Mouse (Mus musculus) liver, embryonic 14.5 days (tissue): ENCODE data around the gene Apobec2. TPM values are rescaled to one million over a fixed set of nuclear protein-coding genes. Genes with fewer than 3 reads are reported as not detected.
A peak's percentile ranks its signal among the peaks of the same experiment; 100 is the strongest.

ENCODE experiments used
- ATAC-seq: fragments of 200-750 bp; cut with Nextera tagmentation; 2 replicates; pipeline ENCODE4 v1.8.0; 2017; ENCODE audit warnings: moderate number of reproducible peaks, mild to moderate bottlenecking, moderate library complexity; ENCODE audit not compliant: insufficient read depth
- DNase-seq, 3 experiments: peaks; one replicate each; pipeline ENCODE4 v3.0.0-alpha.2; 2012 to 2013; ENCODE audit warnings: low read depth in 3 of 3, low spot score in 3 of 3
- H3K27ac ChIP-seq: fragments of 300-500 bp; sonication (generic); 2 replicates; pipeline ENCODE4 v1.5.1; 2014; ENCODE audit warnings: moderate library complexity, mild to moderate bottlenecking, control low read depth, inconsistent platforms
- H3K27me3 ChIP-seq: fragments of 300-500 bp; sonication (generic); 2 replicates; pipeline ENCODE4 v1.6.1; 2014; ENCODE audit warnings: mild to moderate bottlenecking, low read length, moderate library complexity; ENCODE audit not compliant: control insufficient read depth, insufficient read depth
- H3K36me3 ChIP-seq: fragments of 300-500 bp; sonication (generic); replicated peaks from 2 replicates; pipeline ENCODE4 v1.6.1; 2014; ENCODE audit warnings: low read depth; ENCODE audit not compliant: control insufficient read depth, insufficient read depth
- H3K4me1 ChIP-seq, 2 experiments: fragments of 200-500 bp in 1 of 2; fragments of 300-500 bp in 1 of 2; sonication (generic) in 1 of 2; replicated peaks; 2 replicates each; pipeline ENCODE4 v1.6.1; 2012 to 2014; ENCODE audit warnings: antibody characterized with exemption in 1 of 2, inconsistent platforms in 1 of 2, low read length in 1 of 2; ENCODE audit not compliant: control insufficient read depth in 2 of 2, insufficient read depth in 2 of 2
- H3K4me2 ChIP-seq: fragments of 300-500 bp; sonication (generic); 2 replicates; pipeline ENCODE4 v1.6.1; 2014; ENCODE audit warnings: low read depth, mild to moderate bottlenecking, control low read depth, moderate library complexity
- H3K4me3 ChIP-seq, 2 experiments: fragments of 200-500 bp in 1 of 2; fragments of 300-500 bp in 1 of 2; sonication (generic) in 1 of 2; 2 replicates each; pipeline ENCODE4 v1.5.1; 2012 to 2014; ENCODE audit warnings: low read depth in 2 of 2, low read length in 2 of 2, mild to moderate bottlenecking in 2 of 2, control low read depth in 1 of 2, inconsistent platforms in 1 of 2, moderate library complexity in 1 of 2; ENCODE audit not compliant: insufficient read depth in 1 of 2
- H3K9ac ChIP-seq: fragments of 300-500 bp; sonication (generic); replicated peaks from 2 replicates; pipeline ENCODE4 v1.6.1; 2014; ENCODE audit warnings: mild to moderate bottlenecking, control low read depth, moderate library complexity
- H3K9me3 ChIP-seq: fragments of 300-500 bp; sonication (generic); 2 replicates; pipeline ENCODE4 v1.6.1; 2016; ENCODE audit warnings: low read length, mixed read lengths; ENCODE audit not compliant: control insufficient read depth
- CTCF ChIP-seq: IDR thresholded peaks from 2 replicates; pipeline ENCODE4 v1.5.1; 2016; ENCODE audit warnings: antibody characterized with exemption, low read depth, control low read depth
- EP300 ChIP-seq: IDR thresholded peaks from 2 replicates; pipeline ENCODE4 v1.6.1; 2016; ENCODE audit warnings: antibody characterized with exemption, low read depth
- WGBS: fragments of 180-500 bp; shearing (Covaris S2); extraction: QIAGEN DNeasy Blood & Tissue Kit; methylation state at CpG from one replicate; pipeline ENCODE4 v1.1.7; 2014; ENCODE audit not compliant: insufficient replicate concordance; 5-methylcytosine and 5-hydroxymethylcytosine counted together
- polyA plus RNA-seq, 2 experiments: library from polyadenylated mRNA; depleted of rRNA in 1 of 2; stranded (reverse) in 1 of 2; unstranded in 1 of 2; fragments of >200 nt; fragmentation: Nextera tagmentation in 1 of 2; extraction: Ambion mirVana in 1 of 2; gene quantifications; 2 replicates each; pipeline versions ENCODE4 v1.2.1 to v1.2.3; 2012 to 2014

The Apobec2 gene
- polyA plus RNA-seq, 2 experiments = 0.27 to 0.36 TPM

DNA sequence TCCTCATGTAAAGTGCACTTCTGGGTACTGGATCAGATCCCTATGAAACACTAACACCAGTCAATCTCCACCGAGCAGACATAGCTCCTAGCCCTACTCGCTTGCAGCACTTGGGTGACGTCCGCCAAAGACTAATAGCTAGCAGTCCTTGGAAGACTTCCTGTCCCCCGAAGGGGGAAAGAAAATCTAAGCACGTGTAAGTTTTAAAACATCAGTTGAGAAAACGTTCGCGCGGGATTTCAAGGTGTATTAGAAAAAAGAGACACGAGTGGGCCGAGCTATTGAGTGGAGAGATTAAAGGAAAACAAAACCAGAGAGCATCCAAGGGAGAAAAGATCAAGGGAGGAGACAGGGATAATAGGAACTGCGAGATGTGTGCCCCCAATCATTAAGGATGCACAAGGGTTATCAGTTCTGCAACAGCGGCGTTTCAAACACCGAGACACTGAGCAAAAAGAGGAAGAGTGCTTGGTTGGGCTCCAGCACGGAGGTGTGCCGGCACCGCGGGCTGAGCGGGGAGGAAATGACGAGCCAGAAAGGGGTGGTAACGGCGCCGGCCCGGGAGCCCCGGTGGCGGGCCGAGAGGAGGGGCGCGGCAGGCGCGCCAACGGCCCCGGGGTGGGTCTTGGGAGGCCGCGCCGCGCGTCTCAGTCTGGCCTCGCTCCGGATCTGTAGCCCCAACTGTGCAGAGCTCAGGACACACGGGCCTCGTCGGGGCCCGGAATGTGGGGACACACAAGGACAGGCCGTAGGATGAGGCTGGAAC lies 24.0 kb downstream of the Apobec2 start:
- H3K36me3 ChIP-seq = peaks cover 16% of the 10 kb centered on the region
- peak overlapping the region; percentile 80 to 91 for H3K4me3 ChIP-seq
- no peaks in the 10 kb centered on the region for H3K9me3 ChIP-seq
- H3K27ac ChIP-seq = peak overlapping the region; percentile 99
- peak overlapping the region; percentile 97 for H3K9ac ChIP-seq
- DNase-seq = peak; percentile 62 to 67 (median 66)
- ATAC-seq = peak; percentile 50
- TF ChIP-seq EP300 = no peak; the same call in 1 of the 2 replicates
- no peak for TF ChIP-seq CTCF
- peaks cover 43 to 49% of the 10 kb centered on the region in 2 experiments for H3K4me1 ChIP-seq
- WGBS = under 1% methylated on average over 47 of the region's 47 CpGs
- H3K27me3 ChIP-seq = no peaks in the 10 kb centered on the region
- H3K4me2 ChIP-seq = peak overlapping the region; percentile 94

DNA sequence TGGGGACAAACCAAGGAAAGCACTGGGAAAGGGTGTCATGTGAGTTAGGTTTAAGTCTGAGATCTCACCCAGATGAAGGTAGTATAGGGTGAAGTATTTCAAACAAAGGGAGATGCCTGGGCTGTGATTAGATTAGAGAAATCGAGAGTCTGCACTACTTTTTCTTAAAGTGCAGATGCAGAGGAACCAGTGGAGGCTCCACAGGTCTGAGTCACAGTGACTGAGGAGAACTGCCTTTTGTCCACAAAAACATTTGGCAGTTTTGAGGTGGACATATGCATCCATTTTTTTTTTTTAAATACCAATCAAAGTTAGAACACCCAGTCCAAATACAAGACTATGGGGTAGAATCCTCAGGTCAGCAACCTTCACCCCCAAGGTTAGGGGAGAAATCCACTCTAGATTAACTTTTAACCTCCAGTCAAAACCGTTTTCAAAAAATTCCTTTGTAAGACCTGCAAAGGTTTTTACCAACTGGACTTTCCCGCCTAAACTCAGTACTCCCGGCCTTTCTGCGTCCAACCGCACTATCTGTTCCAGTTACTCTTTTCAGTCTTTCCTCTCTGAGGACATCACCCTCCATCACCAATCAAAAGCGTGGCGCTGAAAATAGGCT lies 24.7 kb downstream of the Apobec2 start:
- peak overlapping the region; percentile 97 for H3K9ac ChIP-seq
- 3% methylated on average over 8 of the region's 8 CpGs for WGBS
- peaks cover 16% of the 10 kb centered on the region for H3K36me3 ChIP-seq
- peak overlapping the region; percentile 80 to 91 for H3K4me3 ChIP-seq
- no peaks in the 10 kb centered on the region for H3K27me3 ChIP-seq
- TF ChIP-seq EP300 = no peak
- TF ChIP-seq CTCF = no peak
- ATAC-seq (no peak), DNase-seq (no peak)
- H3K4me2 ChIP-seq = peak overlapping the region; percentile 94
- H3K27ac ChIP-seq = peak overlapping the region; percentile 99
- H3K9me3 ChIP-seq = no peaks in the 10 kb centered on the region
- H3K4me1 ChIP-seq = peaks cover 43 to 49% of the 10 kb centered on the region in 2 experiments

DNA sequence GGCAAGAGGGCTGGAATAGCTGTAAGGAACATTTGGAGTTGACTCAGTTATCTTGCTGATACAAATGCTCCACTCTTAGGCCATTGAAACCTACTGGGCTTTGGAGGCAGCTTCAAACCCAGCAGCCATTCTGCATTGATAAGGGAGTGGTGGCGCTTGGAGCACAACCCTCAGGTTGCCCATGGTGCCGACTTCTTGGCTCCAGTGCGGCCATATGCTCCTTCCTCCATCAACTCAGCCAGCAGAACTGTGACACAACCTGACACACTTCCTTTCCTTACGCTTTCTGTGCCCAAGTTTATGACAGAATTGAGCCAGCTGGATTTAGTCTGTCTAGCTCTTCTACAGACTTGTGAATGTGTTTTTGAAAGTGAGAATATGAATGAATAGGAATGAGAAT lies 25.6 kb downstream of the Apobec2 start:
- WGBS = 22% methylated on average over 4 of the region's 4 CpGs
- H3K4me1 ChIP-seq = peaks cover 45 to 52% of the 10 kb centered on the region in 2 experiments
- H3K4me2 ChIP-seq = peak overlapping the region; percentile 94
- peak overlapping the region; percentile 43 to 91 for H3K4me3 ChIP-seq
- peak overlapping the region; percentile 99 for H3K27ac ChIP-seq
- peak; percentile 6; the same call in 1 of the 2 replicates for TF ChIP-seq EP300
- no peak for TF ChIP-seq CTCF
- DNase-seq (peak in 1 of 3 experiments; percentile 50), ATAC-seq (no peak)
- peak overlapping the region; percentile 97 for H3K9ac ChIP-seq
- H3K36me3 ChIP-seq = peaks cover 11% of the 10 kb centered on the region
- H3K9me3 ChIP-seq = no peaks in the 10 kb centered on the region
- no peaks in the 10 kb centered on the region for H3K27me3 ChIP-seq

DNA sequence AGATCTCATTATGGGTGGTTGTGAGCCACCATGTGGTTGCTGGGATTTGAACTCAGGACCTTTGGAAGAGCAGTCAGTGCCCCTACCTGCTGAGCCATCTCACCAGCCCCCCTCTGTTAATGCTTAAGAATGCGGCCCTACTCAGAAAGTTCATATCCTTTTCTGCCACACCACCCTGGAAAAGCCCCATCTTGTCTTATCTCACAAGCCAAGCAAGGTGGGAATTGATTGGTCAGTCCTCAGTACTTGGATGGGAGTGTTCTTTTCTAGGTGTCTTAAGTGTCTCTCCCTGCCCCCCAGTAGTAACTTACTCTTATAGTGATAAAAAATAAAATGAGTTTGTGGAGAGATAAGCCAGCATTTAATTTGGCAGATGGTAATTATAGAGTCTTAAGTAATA lies 28.0 kb downstream of the Apobec2 start:
- WGBS = 18% methylated on average over 1 of the region's 1 CpGs
- Histone ChIP-seq H3K36me3 (peaks cover 18% of the 10 kb centered on the region), H3K27me3 (no peaks in the 10 kb centered on the region), H3K9ac (no peak overlapping the region), H3K4me2 (peak overlapping the region; percentile 43), H3K27ac (peak overlapping the region; percentile 0), H3K9me3 (no peaks in the 10 kb centered on the region), H3K4me1 (peaks cover 34 to 43% of the 10 kb centered on the region in 2 experiments), H3K4me3 (no peak overlapping the region)
- DNase-seq (peak in 1 of 3 experiments; percentile 85), ATAC-seq (peak; percentile 3; the same call in 1 of the 2 replicates)
- TF ChIP-seq EP300 (peak; percentile 68), CTCF (no peak)

DNA sequence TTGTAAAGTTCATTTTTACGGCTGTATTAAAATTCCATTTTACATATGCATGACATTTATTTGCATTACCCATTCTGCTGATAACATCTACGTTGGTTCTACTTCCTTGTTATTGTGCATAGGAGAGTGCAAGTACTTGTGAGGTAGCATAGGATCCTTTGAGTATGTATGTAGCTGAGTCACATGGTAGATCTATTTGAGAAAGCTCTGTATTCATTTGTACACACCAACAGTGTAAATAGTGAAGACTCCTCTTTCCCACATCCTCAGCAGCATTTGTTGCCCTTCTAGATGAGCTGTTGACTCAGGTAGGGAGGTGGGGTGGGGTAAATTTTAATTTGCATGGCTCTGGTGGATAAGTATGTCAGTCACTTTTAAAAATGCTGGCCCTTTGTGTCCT lies 28.9 kb downstream of the Apobec2 start:
- no peak overlapping the region for H3K9ac ChIP-seq

More for the DNA sequence above, 28.9 kb downstream of the Apobec2 start:
- no peaks in the 10 kb centered on the region for H3K9me3 ChIP-seq
- no peaks in the 10 kb centered on the region for H3K27me3 ChIP-seq
- H3K4me2 ChIP-seq = no peak overlapping the region; the same call in 1 of the 2 replicates
- no peak overlapping the region for H3K27ac ChIP-seq
- peaks cover 34 to 43% of the 10 kb centered on the region in 2 experiments for H3K4me1 ChIP-seq
- H3K36me3 ChIP-seq = peaks cover 27% of the 10 kb centered on the region
- ATAC-seq = no peak
- no peak for DNase-seq
- no peak overlapping the region for H3K4me3 ChIP-seq
- TF ChIP-seq CTCF = no peak
- TF ChIP-seq EP300 = no peak
- WGBS = 58% methylated on average over 2 of the region's 2 CpGs
